Mouse (Mus musculus) testis, adult 2 months (tissue): Measurements from ENCODE around the gene Mafg.

Source experiments
- CTCF ChIP-seq: fragments of 200-500 bp; IDR thresholded peaks from 2 replicates; pipeline ENCODE4 v1.5.1; 2012; ENCODE audit warnings: low read depth, mild to moderate bottlenecking, inconsistent platforms, low read length, moderate library complexity; ENCODE audit not compliant: control insufficient read depth, insufficient read depth, insufficient replicate concordance
- POLR2A ChIP-seq: fragments of 200-500 bp; IDR thresholded peaks from 2 replicates; pipeline ENCODE4 v1.6.1; 2012; ENCODE audit warnings: low read depth, mild to moderate bottlenecking, inconsistent platforms, low read length, moderate library complexity; ENCODE audit not compliant: control insufficient read depth

DNA sequence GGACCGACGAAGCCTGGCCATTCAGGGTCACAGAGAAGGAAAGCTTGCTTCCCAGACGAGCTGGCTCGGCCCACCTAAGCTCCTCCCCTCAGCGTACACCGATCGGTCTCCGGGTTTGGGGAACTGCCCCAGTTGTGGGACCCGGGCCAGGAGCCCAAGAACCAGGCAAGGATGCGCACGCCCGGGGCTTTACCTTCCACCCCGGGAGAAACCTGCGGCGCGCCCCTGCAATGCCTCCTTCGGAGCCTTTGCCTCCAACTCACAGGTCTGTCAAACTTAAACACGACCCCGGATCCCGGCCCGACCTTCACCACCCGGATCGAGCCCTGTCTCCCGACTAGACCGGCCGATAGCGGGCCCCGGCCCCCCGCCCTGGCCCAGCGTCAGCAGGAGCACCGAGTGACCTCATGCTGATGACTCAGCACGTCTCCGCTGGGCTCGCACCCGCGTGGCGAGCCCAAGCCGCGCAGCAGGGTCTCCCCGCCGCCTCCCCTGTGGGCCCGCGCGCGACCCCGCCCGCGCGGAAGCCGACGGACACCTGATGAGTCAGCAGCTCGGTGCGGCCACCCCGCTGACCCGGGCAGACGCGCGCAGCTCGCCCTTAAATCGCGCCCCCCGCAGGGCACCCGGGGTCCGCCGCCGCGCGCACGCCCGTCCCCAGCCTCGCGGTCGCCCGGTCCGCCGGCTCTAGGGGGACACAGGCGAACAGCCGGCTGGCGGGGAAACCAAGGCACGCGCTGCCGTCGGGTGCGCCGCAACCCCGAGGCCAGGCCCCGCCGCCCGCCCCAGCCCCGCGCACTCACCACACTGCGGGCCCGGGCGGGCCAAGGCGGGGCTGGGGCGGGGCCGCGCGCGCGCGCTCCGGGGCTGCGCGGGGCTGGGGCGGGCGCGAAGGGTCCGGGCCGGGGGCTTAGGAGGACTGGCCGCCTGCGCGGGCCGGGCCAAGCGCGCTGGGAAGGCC lies 561 bp downstream of the Mafg start:
- no peak for TF ChIP-seq CTCF
- no peak for TF ChIP-seq POLR2A
